Mouse (Mus musculus) c-Kit-positive CD71-positive TER-119-negative erythroid progenitor cells, embryonic 14.5 days (primary cell): ENCODE data around the gene Gtf3a.
"Not testable (repeated sequence)": the region's sequence is repeated elsewhere in the genome, so short reads cannot be mapped to it uniquely, and the experiment has no call there.

Experiments
- DNase-seq: peaks from one replicate; pipeline ENCODE4 v3.0.0-alpha.2; 2013; ENCODE audit warnings: low read depth

Gtf3a gene

DNA sequence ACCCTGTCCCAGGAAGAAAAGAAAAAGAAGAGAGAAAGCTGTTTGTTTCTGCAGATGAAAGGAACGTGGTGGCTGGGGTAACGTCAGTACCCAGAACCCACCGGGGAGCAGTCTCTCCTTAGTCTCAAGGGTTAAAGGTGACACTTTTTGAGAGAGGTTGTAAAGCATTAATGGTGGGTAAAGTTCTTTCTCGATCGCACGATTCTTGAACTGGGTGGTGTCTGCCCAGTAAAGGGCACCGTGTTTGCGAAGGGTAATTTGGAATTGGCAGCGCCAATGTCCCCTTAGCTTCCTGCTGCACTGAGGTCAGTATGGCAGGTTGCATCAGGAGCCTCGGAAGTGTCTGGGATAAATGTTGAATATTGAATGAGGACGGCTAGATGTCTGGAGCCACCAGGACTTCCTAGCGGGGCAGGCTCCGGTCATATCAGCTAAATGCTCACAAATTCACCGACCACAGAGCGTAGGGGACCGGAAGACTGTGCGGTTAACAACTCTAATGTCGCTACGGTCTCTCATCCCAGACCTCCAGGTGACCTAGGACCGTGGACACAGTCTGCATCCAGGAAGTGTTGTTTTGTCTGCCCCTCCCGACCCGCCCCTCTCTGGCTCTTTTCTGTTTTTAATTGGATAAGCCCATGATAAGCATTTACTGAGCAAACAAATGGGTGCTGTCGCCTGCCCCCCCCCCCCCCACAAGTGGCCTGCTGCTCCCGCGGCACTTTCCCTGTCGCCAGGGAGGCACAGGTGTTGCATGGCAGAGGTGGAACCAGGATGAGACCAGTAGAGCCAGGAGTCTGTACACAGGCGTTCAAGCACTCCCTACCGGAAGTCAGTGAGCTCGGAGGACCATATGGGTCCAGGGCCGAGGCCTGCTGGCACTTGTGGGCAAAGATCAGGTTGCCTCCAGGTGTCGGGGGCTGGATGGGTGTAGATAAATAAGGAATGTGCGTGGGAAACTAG lies 10.6 kb upstream of the Gtf3a start:
- DNase-seq: no peak

DNA sequence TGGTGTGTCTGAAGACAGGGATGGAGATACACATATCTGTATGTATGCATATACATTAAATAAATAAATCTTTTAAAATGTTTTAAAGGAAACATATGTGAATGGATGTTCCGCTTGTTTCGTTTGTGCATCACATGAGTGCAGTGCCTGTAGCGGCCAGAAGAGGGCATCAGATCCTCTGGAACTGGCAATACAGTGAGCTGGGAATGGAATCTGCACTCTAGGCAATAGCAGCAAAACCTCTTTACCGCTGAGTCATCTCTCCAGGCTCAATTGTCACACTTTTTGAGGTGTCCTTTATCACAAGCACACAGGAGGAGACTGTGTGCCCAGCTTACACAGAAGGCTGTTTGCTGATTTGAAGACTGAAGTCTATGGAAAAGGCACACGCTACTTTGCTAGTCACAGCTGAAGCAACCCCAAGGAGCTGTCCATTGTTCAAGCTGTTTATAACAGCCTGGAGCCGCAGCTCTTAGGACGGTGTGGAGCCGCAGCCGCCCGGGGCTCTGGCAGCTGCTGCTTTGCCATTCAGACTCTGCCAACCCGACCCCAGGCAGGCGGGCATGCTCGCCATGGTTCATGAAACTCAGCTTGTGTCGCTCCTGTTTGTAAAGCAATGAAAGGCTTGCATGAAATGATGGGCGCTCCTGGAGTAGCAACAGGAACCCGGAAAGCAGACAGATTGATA lies 9.2 kb upstream of the Gtf3a start:
- no peak for DNase-seq

DNA sequence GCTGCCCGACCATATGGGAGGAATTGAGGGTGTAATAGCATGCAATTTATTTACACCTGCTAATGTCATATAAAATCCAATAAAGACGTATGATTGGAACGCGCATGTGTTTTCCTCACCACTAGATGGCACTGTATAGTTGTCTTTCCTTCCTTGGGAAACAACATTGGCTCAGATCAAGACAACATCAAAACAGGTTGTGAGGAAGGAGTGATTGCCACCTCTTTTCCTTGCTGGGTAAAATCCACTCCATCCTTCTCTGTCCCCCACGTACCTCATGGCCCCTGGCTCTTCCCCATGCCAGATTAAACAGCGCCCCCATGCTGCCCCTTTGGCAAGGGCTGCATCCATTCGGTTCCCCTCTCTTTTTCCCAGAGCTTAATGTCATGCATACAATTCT lies 8.2 kb upstream of the Gtf3a start:
- DNase-seq: no peak

DNA sequence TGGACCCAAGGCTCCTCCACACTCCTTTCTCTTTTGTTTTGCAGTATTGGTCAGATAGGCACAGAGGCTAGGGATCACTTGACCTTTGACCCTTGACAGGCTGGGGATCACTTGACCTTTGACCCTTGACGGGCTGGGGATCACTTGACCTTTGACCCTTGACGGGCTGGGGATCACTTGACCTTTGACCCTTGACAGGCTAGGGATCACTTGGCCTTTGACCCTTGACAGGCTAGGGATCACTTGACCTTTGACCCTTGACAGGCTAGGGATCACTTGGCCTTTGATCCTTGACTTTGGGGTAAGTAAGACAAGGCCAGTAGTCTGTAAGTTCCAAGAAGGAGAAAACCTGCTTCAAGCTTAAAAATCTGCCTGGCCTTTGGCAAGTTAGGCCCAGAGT lies 6.5 kb upstream of the Gtf3a start:
- DNase-seq: not testable (repeated sequence)

DNA sequence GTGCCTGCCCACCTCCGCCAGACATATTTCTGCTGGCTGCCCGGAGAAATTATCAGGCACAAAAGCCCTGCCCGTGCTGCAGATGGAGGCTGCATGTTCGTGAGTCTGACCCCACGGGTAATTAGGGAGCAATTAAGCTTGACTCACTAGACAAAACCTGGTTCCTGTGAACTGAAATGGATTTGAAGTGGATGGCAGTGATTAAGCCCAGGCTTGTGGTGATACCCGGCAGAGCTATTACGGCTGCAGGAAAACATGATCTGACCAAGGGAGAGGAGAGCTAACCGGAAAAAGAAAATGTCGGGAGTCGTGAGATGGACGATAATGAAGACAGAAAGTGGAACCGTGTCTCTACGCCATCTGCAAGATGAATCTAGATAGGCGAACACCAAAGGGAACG lies 5.5 kb upstream of the Gtf3a start:
- DNase-seq: no peak

DNA sequence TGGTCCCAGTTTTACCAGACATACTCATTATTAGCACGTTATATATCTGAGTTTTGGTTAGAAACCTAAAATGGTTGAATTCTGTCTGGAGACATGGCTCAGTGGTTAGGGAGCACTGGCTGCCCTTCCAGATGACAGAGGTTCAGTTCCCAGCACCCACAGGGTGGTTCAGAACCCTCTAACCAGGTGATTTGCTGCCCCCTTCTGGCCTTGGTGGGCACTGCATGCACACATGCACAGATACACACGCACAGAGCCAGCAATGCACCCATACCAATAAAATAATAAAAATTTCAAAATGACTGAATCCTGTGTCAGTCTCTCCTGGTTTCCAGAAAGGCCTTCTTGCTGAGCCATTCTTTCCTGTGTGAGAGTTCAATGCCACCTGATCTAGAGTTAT lies 3.9 kb upstream of the Gtf3a start:
- no peak for DNase-seq

DNA sequence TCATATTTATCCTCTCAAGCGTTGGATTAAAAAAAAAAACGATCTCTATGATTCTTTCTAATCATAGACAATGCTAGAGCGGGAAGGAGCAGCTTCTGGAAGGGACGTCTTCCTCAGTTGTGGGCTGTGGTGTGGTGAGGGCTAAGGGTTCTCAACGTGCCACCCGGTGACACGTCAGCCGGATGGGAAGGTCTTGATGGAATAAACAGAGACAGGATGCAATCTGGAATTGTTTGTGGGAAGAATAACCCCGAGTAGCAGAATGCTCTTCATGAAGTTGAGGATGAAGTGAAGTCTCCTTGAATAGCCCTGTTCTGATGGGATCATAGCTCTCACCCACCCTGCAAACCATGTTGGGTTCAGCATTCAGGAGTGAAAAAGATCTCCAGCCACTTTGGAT lies 1.8 kb upstream of the Gtf3a start:
- no peak for DNase-seq

DNA sequence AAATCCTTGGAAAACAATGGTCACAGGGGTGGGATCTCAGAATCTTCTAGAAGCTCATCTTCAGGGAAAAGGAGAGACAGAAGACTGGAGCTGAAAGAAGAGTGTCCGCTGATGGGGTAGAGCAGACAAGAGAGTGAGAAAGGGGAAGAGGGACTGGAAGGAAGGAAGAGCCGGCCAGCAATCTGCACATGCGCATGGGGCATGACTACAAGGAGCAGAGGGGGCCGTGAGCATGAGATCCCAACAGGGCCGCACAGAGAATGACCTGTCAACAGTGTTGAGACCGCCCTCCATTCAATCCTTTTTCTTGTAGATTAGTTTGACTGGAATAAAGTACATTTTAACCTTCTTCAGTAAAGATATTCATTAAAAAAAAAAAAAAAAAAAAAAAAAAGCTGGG lies 960 bp upstream of the Gtf3a start:
- DNase-seq: no peak

DNA sequence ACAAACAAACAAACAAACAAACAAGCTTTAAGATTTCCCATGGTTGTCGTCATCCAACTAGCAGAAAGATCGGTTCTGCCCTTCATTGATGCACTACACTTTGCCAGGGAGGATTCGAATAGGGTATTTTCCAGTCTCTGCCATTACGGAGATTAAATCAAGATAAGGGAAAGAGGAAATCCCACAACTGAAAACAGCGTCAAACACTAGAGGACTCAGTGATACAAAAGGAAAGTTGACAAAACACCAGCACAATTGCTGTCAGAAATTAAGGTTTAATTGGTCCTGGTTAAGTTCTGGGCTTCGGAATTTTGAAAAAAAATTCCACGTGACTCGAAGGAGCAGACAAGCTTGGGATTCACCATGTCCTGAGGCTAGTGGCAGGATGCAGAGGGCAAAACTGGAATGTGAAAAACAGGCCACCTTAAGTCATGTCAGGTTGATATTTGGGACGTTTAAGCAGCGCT lies 383 bp upstream of the Gtf3a start:
- DNase-seq: no peak

DNA sequence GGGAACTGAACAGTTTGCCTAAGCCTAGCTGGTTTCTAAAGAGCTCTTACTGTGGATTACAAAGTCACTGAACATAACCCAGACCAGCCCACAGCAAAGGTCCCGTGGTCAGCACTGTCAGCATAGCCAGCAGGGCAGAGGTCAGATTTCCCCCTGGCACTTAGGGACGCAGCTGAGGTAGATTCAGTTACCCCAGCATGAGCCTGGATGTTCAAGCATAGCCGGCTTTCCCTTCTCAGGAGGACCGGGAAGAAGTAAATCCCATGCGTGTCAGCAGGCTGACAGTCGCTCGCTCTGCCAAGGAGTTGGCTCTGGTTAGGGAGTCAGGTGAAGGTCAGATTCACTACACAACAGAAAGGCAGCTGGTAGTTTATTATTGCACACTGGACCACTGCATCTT lies 6.1 kb downstream of the Gtf3a start:
- DNase-seq: no peak

DNA sequence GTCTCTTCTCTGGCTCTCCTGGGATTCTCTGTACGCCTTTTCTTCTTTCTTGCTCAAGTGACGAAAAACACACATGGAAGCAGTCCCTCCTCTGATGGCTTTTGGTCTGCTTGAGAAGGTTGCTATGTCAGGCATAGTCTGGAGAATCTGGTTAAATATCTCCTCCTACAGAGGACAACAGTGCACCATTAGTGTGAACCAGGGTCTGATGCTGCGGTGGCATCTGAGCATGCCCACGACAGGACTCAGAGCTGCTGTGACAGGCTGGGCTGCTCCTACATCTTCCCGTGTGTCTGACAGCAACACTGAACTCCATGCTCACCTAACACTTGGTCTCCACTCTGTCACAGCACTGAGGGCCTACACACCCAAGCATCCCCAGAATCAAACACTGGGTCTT lies 7.2 kb downstream of the Gtf3a start:
- DNase-seq: no peak

DNA sequence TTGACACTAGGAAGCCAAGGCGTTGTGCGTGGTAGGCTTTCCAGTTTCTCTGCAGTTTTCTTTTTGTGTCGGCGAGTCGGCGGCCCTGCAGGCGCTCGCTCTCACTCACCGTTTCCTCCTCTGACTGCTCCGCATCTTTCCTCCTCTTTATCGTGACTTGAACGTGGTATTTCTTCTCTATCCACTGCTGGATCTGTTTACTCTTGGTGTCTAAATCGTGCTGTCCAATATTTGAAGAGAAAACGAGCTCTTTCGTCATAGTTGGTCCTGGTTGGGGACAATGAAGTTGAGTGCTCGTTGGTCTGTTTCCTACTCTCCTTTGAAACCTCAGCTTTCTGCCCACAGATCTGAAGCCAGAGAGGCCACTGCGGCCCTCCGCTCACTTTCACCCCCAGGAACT lies 8.2 kb downstream of the Gtf3a start:
- no peak for DNase-seq

DNA sequence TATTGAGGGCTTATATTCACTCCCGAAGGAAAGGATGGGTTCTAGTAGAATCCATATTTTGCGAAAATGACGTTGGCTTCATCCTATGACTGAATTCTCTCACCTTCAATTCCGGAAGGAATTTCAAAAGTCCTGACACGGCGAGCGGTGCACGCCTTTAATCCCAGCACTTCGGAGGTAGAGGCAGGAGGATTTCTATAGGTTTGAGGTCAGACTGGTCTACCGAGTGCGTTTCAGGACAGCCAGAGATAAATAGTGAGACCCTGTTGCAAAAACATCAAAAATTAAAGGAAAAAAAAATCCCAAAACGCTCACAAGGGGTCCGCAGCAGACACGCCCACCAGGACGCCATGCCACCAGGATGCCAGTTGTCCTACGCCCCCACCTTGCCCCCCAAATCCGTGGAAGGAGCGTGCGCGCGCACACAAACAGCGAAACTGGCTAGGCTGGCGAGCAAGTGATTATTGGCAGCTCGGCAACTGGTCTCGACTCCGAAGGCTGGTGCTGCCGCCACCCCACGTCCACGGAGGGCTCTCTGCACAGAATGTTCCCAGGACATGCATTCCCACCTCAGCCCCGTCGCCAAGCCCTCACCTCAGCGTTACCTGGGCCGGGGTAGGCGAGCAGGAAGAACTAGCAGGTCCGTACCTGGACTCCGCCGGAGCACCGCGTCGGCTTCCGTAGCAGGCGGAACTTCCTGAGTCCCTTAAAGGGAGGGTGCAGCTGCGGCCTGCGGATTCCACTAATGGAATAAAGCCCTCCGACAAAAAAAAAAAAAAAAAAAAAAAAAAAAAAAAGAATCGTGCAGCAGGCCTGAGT lies 14.9 kb downstream of the Gtf3a start, which contains the start of gene Mtif3:
Gene Mtif3, minus strand, starts transcription at position 683 of the 819 bp plus-strand sequence.
- peak; percentile 76 for DNase-seq

DNA sequence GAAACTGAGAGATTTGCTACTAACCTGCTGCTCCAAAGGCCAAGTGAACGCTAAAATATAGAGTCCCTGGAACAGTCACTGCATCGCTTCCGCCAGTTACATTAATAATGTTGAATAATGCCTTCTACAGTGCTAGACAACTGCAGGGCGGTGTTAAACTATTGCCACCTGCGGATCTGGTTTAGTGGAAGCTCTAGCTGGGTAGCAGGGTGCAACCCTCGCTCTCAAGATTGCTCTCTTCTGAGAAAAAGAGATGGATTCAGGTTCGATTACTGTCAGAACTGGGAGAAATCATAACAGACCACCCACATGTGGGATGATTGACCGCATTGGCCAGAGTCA lies 15.5 kb downstream of the Gtf3a start:
- no peak for DNase-seq

DNA sequence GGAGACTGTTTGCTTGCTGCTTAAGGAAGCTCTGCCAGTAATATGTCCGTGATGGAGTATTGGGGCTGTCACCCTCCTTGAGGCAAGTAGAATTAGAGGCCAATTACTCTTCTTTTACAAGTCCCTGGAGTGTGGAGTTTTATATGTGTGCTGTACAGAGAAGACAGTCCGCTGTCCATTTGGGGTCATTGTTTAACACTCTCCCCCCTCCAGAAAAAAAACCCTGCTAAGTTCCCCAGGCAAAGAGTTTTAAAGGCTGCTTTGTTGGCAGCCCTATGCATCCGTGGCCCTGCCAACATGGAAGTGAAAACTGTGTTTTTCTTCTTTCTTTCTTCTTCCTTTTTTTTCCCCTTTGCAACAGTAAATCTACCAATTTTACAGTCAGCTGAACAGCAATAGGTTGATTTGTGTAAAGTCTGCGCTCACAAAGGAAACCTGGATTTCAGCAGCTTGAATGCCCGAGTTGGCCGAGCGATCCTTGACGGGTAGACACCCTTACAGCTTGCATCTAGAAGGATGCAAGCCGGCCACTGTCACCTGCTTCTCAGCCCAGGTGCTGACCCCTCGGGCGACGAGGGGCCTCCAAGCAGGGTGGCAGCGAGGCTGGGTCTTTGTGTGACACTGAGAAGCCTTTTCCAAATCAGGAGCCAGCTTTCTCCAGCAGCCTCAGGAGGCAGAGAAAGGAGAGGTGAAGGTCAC lies 20.4 kb downstream of the Gtf3a start:
- DNase-seq: no peak

DNA sequence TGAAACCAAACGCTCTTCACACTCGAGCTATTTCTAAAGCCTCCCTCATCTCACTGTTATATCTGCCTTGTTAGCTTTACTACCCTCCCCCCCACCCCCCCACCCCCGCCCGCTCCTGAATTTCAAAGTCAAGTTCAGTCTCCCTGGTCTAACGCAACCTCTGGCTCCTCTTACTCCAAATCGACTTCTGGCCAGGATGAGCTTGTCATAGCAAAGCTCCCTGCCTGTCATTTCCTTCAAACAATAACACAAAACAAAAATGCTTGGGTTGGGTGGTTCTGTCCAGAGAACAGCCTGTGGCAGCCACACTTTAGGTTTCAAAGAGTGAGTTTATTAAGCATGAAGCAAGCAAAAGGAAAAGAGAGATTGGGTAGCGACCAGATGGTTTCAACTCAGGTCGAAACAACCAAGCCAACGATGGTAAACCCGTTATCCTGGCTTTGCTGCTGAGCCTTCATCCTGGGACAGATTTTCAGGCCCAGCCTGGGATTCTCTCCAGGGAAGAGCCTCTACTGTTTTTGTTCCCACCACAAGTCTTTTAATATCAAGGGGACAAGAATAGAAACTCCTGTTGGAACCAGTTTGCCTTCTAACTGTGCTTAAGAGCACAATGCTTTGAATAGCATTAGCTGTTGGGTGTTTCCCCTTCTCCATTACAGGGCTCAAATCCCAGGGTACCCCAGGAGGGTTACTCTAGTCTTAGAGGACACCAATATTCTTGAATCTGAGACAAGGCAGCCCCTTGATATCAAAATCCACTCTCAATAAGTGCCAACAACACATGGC lies 23.5 kb downstream of the Gtf3a start:
- DNase-seq: no peak

DNA sequence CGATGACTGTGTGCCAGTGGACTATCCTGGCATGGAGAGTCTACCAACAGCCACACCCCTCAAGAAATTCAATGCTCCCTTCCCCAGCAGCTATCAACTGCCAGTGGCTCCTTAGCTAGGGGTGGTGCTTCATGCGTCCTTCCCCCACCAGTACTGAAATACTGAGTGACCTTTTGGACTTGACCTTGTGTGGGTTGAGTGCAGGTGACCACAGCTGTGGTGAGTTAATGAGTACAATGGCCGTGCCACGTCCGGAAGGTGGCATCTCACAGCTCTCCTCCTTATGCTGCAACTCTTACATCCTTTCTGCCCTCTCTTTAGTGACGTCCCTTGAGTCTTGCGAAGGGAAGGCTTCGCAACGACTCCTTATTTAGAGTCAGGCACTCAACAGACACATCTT lies 24.9 kb downstream of the Gtf3a start:
- no peak for DNase-seq

DNA sequence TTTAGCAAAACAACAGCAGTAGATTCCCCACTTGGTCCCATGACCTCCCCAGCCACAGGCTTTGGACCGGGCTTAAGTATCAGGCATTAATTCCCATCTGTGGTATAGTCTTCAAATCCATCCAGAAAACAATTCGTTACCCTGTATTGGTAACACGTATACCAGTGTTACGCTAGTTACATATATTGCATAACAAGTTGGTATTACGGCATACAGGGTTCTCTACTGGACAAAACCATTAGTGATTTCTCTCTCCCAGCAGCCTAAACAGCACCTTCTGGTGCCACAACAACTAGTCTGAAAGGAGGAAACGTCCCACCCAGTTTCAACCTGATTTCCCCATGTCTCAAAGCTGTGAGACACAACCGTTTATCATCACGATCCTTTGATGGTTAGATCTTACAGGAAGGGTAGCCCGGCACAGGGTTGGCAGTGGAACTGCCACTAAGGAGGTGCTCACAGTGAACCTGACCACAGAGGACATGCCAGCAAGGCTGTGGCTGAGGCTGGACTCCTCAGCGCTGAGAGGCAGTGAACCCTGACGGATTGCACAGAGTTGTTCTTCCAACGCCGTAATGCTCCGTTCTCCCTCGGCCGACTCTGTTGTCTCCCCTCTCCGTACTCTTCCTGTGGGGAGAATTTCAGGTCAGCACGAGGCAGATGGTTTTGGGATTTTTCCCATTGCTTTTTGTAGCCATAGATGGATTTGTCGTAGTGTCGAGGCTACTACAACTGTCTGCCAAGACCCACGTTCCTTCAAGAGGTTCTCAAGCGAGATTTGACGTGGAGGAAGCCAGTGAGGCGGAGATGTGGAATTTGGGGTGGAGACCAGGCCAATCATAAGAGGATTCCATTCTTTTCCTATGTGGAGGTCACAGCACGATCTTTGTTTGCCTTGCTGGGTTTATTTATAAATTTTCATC lies 25.7 kb downstream of the Gtf3a start:
- DNase-seq: no peak

DNA sequence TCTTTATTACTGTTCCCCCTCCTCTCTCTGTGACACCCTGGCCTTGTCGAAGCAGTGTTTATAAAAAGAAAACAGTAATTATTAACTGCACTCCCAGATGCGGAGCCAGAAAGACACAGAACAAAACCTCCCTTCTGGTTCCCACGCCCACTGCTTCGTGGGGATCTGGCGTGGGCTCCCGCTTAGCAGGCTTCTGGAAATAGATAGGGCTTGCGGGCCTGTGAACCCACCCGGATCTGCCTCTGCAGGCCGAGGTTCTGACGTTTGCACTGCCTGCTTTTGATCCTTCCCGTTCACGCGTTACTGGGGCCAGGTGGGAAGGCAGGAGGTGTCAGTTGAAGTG lies 26.3 kb downstream of the Gtf3a start:
- no peak for DNase-seq

DNA sequence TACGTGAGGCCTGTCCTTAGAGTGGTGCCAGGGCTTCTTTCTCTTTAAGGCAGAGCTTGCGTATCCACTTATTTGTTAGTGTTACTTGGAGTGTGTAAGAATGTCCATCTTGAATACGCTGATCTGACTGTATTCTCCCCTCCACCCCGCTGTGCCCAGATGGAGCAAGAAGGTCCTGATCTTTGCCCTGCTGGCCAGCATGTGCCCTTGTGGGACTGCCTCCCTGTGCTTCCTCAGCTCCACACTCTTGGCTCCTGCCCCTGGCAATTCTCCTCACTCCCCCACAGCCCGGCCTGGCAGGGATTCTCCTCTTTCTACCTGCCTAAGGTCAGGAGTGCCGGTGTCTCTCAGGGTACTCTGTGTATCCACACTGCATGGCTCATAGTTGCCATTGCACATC lies 32.9 kb downstream of the Gtf3a start:
- no peak for DNase-seq
